Mouse (Mus musculus): ENCODE results near the gene Galntl6.
"Not testable (repeated sequence)": the region's sequence is repeated elsewhere in the genome, so short reads cannot be mapped to it uniquely, and the experiment has no call there.

Galntl6 gene

DNA sequence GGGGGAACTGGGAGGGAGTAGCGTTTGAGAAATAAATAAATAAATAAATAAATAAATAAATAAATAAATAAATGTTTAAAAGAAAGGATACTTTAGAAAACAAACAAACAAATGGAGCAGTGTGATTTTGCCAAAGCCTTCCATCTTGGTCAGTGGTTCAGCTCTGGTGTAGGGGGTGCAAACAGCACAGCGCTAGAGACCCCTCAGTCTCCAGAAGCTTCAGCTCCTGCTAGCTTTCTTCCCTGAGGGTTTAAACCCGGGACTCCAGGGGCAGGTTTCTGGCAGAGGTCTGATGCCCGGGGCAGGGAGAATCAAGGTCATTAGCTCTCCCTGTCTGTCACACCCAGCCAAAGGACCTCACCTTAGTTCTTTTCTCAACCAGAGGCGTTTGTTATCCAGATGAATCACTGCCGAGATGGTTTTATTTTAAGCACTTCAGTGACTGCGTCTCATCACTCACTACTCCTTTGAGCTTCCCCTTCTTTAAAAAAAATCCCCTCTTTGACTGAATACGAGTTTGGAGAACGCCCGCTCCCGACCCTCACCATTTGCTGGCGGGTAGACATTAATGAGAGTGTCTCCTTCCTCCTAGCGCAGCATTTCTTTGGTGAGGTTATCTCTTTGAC lies 1146.6 kb downstream of the Galntl6 start:
- no peak for DNase-seq (ENCODE audit: low spot score)

DNA sequence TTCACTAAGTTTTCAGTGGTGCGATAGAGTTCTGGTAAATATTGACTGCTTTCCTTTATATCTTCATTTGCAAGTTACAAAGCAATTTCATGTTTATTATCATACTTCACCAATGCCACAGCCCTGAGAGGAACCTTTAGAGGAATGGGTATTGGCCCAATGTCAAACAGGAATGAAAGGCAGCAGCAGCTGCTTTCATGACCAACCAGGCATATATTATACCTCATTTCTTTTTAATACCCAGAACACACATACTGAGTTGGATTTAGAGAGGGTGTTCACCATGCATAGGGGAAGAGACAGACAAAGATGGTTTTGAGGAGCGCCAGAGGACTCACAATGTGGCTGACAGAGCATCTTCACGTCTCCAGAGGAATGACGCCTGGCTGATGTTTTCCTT lies 1147.2 kb downstream of the Galntl6 start:
- DNase-seq (ENCODE audit: low spot score) = no peak

DNA sequence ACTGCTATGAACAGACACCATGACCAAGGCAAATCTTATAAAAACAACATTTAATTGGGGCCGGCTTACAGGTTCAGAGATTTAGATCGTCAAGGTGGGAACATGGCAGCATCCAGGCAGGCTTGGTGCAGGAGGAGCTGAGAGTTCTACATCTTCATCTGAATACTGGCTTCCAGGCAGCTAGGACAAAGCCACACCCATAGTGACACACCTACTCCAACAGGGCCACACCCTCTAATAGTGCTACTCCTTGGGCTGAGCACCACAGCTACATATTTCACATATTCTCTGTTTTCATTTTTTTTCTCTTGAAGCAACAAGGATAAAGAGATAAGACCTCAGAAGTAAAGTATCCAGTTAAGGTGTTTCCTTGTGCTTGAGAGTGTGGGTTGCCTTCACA lies 1149.8 kb downstream of the Galntl6 start:
- DNase-seq (ENCODE audit: low spot score) = not testable (repeated sequence)

DNA sequence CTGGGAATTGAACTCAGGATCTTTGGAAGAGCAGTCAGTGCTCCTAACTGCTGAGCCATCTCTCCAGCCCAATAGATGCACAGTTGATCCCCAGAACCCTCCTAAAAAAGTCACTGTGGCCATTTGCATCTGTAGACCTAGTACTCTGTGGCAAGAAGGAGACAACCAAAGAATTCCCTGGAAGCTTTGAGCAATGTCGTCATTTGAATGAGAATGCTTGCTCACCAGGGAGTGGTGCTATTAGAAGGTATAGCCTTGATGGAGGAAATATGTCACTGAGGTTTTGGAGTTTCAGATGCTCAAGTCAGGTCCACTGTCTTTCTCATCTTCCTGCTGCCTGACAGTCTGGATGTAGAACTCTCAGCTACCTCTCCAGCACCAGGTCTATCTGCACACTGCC lies 1151.5 kb downstream of the Galntl6 start:
- DNase-seq (ENCODE audit: low spot score) = no peak

DNA sequence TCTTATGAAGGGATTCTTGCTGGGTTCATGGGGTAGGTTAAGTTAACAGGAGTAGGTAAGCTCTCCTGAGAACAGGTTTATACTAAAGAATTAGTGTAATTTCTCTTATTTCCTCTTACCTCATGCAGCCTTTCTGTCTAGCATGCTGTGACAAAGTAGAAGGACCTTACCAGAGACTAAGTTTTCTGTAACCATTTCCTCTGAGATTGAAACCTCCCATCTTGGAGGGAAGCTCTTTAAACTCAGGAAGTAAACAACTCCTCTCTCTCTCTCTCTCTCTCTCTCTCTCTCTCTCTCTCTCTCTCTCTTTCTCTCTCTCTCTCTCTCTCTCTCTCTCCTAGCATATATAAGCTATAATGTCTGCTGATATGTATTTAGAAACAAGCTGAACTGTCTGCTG lies 1153.6 kb downstream of the Galntl6 start:
- no peak for DNase-seq (ENCODE audit: low spot score)

DNA sequence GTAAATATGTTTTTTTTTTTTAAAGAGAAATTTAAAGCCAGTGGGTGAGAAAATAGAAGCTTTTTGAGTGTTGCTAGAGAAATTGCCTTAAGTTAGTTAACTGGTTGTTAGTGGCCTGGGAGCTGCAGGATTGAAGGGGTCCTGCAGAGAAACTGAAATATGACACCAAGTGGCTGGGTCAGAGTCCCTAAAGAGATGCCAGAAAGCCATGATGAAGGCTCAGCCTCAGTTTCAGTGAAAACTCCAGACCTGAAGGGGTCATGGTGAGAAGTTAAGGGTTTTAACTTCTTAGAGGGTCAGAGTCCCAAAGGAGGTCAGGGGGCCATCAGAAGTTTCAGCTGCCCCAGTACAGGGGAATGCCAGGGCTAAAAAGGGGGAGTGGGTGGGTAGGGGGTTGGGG lies 1155.0 kb downstream of the Galntl6 start:
- DNase-seq (ENCODE audit: low spot score) = no peak

DNA sequence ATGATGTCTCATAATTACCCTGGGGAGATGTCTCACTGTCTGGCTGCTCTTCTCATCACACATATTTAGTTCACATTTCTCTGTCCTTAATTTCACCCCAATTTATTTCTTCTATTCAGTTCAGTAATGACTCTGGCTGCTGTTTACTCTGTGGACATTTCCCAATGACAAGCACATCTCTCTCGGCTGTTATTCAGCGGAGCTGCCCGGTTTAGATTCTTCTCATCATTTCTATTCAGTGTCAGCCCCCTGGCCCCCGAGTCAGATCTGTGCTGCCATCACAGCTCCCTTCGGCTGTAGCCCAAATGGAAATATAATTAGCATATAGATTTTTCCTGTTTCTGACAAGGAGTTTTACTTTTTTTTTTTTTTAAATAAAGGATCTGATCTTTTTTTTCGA lies 1158.4 kb downstream of the Galntl6 start:
- no peak for DNase-seq (ENCODE audit: low spot score)

DNA sequence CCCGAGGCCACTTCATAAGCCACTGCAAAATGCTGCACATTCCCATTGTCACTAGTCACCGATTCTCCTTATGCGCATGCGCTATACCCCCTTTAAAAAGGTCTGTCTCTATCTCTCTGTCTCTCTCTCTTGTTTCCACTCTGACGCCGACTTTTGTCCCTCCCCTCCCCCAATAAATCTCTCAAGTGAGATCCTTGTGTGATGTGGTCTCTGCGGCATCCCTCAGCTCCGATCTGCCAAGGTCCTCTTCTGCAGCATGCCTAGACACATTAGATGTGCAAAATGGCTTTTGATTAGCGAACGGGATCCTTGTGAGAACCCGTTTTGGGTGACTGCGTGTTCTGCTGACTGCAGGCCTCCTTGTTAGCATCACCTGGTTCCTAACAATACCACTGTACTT lies 1168.8 kb downstream of the Galntl6 start:
- no peak for DNase-seq (ENCODE audit: low spot score)

DNA sequence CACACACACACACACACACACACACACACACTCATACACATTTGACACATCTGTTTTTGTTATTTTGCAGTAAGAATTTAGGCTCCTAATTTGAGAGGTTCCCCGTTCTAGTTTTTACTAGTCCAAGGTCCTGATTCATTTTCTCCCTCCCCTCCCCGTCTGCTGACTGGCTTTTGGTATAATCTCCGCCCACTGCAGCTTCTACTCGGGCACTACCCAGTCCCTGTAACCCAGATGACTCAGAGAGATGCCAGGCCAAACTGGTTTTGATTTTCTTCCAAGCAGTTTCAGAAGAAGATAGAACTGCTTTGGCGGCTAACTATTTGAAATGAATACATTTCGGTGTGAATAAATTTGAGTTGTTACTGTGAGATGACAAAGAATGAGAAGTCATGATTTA lies 1170.5 kb downstream of the Galntl6 start:
- DNase-seq (ENCODE audit: low spot score) = no peak

DNA sequence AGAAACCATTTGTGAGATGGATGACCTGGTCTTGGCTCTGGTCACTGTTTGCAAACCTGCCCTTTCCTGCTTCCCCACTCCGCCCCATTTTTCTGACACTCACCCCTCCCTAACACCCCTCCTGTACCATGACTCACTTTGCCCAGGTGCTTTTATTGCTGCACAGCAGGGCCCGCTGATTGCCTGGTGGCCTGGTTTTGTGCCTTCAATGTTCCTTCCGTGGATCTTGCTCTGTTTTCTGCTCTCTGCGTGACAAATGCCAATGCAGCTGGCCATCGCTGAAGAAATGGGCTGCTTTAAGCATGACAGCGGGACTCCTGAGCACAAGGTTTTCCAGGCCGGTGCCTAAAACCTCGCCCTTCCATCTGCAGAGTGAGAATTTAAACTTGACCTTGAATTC lies 1171.1 kb downstream of the Galntl6 start:
- DNase-seq (ENCODE audit: low spot score) = no peak

DNA sequence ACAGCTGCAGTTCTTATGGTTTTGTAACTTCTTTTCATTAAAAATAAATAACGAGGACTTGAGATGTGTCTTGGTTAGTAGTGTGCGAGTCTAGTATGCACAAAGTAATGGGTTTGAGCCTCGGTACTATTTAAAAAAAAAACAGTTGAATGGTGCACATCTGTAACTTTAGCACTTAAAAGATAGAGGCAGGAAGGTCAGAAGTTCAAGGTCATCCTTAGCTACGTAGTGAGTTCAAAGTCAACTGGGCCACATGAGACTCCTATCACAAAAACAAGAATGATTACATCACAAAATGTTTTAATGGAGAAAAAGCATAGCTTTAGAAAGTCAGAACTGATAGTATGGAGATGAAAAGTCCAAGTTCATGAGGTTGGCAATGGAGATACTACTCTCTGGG lies 1175.2 kb downstream of the Galntl6 start:
- DNase-seq (ENCODE audit: low spot score) = no peak

DNA sequence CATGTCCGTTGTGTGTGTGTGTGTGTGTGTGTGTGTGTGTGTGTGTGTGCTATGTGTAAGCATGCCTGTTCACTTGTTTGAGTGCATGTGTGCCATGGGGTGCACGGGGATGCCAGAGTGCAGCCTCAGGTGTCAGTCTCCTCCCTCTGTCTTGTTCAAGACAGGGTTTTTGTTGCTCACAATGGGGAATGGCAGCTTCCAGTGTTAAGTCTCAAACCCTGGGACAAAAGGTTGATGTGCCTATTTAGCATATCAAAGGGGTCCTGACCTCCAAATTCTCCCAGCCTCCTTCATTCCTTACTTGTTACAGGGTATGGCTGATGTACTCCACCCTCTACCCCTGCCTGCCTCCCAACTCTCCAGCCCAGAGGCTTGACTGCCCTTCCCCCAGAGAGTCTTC lies 1179.6 kb downstream of the Galntl6 start:
- no peak for DNase-seq (ENCODE audit: low spot score)

DNA sequence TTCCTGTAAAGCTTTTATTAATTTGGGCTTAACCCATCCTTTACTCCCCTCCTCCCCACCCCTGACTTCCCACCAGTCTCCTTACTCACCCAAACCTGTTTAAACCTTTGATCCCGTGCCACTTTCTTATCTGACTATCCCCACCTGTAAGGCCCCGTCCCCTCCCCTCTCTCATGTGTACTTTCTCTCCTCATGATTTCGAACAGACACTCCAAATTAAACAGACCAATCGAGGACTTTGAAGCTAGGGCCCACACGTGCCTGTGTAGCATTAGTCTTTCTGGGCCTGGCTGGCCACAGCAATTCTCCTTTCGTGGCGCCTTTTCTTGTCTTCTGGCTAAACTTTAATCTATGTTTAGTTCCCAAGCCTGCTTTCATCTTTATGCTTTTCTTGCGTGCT lies 1180.8 kb downstream of the Galntl6 start:
- DNase-seq (ENCODE audit: low spot score) = no peak

DNA sequence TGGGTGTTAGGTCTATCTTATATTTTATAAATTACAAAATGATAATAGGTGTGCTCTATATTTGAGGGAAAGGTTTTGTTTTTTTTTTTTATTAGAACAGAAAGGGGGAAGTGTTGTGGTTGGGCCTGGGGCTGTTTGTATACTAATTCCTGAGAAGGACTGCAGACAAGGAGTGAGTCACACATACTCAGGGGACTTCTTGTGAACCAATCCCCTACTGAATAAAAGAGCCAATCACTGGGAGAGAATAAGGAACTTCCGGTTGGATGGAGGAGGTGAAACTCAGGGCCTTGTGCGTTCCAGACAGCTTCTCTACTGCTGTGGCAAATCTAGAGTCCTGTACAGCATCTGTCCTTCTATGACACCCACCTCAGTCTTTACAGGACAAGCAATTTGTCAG lies 1184.2 kb downstream of the Galntl6 start:
- DNase-seq (ENCODE audit: low spot score) = no peak

DNA sequence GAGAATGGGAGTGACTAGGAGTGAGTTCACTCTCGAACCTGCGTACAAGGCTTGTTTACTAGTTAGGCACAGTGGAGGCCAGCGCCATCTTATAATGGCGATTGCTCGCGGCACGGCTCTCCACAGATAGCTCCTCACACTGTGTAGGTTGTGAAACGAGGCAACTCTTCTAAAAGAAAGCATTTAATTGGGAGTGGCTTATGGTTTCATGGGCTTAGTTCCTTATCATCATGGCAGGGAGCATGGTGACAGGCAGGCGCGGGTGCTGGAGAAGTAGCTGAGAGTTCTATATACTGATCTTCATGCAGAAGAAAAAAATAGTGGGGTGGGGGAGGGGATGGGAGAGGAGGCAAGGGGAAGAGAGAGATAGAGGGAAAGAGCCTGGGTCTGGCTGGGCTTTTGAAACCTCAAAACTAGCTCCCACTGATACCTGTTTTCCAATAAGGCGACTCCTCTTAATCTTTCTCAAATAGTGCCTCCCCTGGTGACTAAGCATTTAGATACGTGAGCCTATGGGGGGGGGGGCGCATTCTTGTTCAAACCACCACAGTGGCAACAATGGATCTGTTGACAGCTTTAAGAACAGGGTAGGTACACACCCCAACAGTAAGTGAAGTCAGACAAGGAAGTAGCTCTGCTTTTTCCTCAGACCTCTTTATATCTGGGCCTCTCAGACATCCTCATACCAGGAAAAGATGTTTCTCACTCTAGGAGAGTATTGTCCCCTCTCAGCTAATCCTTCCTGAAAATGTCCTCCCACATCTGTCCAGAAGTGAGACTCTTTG lies 1187.4 kb downstream of the Galntl6 start:
- DNase-seq (ENCODE audit: low spot score) = no peak

Data from ovary, postnatal 10 days (tissue).